8 mouse cellular contexts compared by ENCODE assay signal in the genomic region with DNA sequence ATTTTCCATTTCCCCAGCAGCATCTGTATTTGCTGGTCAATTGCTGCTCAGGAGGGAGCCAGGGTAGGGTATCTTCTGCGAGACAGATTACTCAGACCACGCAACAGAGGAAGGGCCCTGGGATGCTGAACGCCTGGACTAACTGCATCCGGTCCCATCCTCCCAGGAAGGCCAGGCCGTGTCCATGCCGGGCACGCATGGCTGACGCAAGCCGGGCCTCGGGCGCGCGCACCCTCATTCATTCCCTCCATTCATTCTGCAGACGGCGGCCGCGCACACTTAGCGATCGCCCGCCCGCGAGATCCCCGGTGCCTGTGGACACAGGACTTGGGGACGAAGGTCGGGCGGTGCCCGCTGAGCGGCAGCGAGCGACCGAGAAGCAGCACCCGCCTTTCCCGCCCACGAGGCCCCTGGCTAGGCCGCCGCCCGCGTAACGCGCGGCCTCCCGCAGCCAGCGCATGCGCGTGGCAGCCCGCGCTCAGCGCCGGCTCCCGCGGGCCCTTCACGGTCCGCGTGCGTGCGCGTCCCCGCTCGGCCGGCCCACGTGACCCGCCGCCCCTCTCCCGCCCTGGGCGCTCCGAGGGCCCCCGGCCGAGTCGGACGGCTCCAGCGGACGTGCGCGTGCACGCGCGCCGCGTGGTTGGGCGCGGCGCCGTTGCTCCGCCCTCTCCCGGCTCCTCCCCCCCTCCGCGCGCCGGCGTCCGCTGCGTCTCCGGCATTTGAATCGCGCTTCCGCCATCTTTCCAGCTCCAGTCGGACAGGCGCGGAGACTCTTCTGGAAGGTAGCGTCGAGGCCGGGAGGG. TPM values are rescaled to one million over a fixed set of nuclear protein-coding genes. Genes with fewer than 3 reads are reported as not detected.
A peak's percentile ranks its signal among the peaks of the same experiment; 100 is the strongest.
DNase-seq lines count a peak whose midpoint lies in the region; ATAC-seq lines count a peak whose summit lies in the region.

TSS of gene Ran (plus strand) at position 573 of the 803 bp plus-strand sequence.

- ATAC-seq in inflammation-experienced regulatory T-cells, adult 6 months = peak; percentile 76
- ATAC-seq in megakaryocyte-erythroid progenitor cell, adult 5-6 weeks (replicated peaks; ENCODE audit: low FRiP score, low TSS enrichment, poor library complexity, severe bottlenecking) = peak; percentile 76

- peak; percentile 92 for DNase-seq in adipocyte (ENCODE audit: low spot score)
- peak; percentile 95 for DNase-seq in embryo, embryonic 10 days (ENCODE audit: low spot score)
- DNase-seq in gastrocnemius, postnatal 14 days = peak; percentile 94
- peak; percentile 90 to 97 for DNase-seq in left cerebral cortex, postnatal 10 days (ENCODE audit: extremely low spot score in 1 of 2, low spot score in 2 of 2)
- DNase-seq in right cerebral cortex, postnatal 25 days = peak; percentile 97
- peak; percentile 94 to 96 for DNase-seq in urinary bladder, postnatal 4 days (ENCODE audit: low spot score in 2 of 2)

- intact Hi-C loops in gastrocnemius, postnatal 14 days (cut with DNase I; ENCODE audit: low total_unique reads) = no loop called here
- intact Hi-C loops in left cerebral cortex, postnatal 10 days (cut with DNase I) = no loop called here

RNA-seq across cellular contexts. Expression of gene Ran, which starts in this region (rescaled TPM):
- 10 to 100 TPM; 75.3 to 78.2 TPM for total RNA-seq in gastrocnemius, postnatal 14 days (2021)
- polyA plus RNA-seq in inflammation-experienced regulatory T-cells, adult 6 months (2017; shearing (Covaris generic)) = 100 to 1,000 TPM; 221 to 494 (median 253) TPM
- 100 to 1,000 TPM; 157 to 172 TPM for total RNA-seq in left cerebral cortex, postnatal 10 days (2021)
- total RNA-seq in megakaryocyte-erythroid progenitor cell, adult 5-6 weeks (2014; fragmentation: Nextera tagmentation) = 542 and 563 TPM in 2 replicates
- total RNA-seq in megakaryocyte-erythroid progenitor cell, adult 5-6 weeks (2017) = 903 and 978 TPM in 2 replicates

Comparison
In these comparisons a context has a peak if more than half of its experiments do, and no peak if none do; other contexts are left out.
1. Peak in every context shown above with its lines: DNase-seq and ATAC-seq.